Mouse (Mus musculus) CD8-positive naive resting alpha-beta T cell, adult 2 months (primary cell): Measurements from ENCODE around the gene Cd200r1.
"Not testable (repeated sequence)": the region's sequence is repeated elsewhere in the genome, so short reads cannot be mapped to it uniquely, and the experiment has no call there.

Source experiments
- DNase-seq, 2 experiments: peaks; one replicate each; pipeline ENCODE4 v3.0.0; 2022; ENCODE audit warnings: low read depth in 2 of 2, low spot score in 2 of 2

Cd200r1 gene

GRCm38 (mm10) chr16:44761811-44762210 lies 3.7 kb upstream of the Cd200r1 start:
- no peak for DNase-seq

DNA sequence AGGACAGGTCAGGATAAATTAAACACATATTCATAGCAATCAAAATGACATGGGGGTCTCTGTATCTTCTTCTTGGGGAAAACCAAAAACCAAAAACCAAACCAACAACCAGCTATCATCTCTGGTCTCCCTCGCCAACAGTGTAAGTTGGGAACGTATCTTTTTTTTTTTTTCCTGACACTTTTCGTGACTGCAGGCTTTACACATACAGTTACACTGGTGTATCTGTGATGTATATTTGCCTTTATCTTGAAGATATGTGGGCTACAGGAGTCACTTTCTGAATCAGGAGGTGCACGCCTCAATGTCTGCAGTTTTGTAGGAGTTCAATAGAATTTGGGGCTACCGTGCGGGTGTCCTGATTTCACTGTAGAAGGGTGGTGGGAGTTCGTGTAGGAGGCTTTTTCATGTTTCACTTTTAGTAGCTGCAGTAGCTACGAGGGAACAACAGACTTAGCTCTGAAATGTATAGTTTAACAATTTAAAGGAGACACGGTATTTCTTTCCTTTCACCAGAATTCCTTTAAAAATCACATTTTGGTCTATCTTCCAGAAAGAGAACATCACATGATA lies 870 bp downstream of the Cd200r1 start:
- DNase-seq: no peak

DNA sequence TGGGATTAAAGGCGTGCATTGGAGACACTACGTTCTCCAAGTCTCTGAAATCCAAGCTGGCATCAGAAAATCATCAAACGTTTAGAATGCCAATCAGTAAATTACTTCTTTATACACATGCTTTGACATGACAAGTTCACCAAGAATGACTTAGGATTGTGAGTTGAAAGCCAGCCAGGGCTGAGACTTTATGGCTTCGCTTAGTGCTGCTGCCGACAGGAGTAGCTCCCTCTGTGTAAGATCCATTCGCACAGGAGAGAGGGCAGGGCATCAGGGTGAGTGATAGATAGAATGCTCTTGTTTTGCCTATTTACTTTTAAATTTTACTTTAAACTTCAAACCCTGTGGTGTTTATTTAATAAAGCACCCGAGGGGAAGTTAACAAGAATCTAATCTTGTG lies 2.0 kb downstream of the Cd200r1 start:
- no peak for DNase-seq

- peak in 1 of 2 experiments; percentile 11 for DNase-seq
Observed at GRCm38 (mm10) chr16:44767967-44768366, 2.4 kb downstream of the Cd200r1 start.

DNA sequence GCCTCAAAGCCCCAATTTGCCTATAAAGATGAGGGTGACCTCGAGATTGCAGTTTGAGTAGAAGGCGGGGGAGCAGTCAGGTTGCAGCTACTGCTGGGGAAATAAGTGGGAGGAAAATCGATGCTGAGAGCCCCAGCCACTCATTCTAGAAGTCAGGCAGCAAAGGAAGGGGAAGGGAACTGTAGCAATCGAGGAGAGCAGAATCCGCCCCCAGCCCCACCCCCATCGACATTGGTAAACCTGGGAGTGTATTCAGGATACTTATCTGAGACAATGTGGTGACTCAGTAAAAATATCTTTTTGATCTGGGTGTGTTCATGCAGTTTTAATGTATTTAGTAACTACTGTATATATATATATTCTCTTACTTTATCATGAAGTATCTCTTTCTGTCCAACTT lies 7.0 kb downstream of the Cd200r1 start:
- no peak for DNase-seq

DNA sequence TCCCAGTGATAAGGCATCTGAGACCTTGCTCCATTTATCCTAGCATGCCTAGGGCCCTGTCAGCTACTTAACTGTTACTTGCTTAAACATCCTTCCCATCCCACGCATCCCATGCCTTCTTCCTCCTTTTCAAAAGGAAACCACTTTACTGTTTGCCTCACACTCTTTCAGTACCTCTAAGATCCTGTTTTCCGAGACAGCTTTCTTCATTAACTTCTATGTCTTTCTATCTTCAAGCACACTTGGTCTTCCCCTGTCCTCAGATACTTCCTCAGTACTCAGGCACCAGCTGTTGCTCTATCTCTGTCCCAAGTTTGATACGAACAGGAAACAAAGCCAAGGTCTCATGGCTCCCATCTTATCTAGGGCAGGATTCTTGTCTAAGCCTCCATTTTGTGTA lies 8.1 kb downstream of the Cd200r1 start:
- no peak for DNase-seq

DNA sequence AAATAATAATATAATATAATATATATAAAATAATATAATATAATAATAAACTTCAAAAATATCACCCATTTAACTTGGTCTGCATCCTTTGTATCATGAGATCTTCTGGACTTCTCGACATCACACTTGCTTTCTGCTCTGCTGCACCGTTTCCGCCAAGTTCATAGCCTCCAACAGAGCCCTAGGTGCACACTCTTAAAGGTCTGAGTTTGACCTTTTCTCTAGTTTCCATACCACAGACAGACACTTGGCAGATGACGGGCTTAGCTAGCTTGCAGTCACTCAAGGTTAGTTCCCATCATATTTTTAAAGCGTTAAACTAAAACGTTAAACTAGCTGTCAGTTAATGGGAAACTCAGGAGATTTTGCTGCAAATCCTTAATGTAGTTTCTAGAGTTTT lies 8.7 kb downstream of the Cd200r1 start:
- DNase-seq: no peak

DNA sequence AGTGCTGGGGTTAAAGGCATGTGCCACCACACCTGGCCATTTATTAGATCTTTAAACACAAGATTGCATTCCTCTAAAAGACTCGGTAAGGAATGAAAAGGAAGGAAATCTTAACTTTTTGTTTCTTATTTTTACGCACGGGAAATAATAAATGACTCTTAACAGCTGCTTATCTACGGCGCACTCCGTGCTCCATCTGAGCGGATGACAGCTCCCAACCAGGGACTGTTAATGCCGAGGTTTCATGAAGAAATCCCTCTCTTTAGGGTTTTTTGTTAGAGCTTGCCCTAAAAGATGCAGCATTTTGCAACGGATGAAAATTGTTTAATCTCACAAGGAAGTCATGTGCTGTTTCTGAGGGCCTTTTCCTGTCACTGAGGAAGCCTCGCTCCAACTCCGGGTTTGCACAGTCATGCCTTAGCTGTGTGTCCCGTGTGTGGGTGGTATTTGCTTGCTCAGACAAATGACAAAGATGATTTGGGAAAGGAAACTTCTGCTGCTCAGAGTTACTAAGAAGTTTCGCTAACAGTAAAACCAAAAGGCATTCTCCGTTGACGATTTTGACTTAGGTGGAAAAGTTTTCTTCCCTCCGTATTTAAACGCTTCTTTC lies 13.1 kb downstream of the Cd200r1 start:
- peak in 1 of 2 experiments; percentile 9 for DNase-seq

- DNase-seq: no peak
Observed at GRCm38 (mm10) chr16:44779494-44779893, 14.0 kb downstream of the Cd200r1 start.

DNA sequence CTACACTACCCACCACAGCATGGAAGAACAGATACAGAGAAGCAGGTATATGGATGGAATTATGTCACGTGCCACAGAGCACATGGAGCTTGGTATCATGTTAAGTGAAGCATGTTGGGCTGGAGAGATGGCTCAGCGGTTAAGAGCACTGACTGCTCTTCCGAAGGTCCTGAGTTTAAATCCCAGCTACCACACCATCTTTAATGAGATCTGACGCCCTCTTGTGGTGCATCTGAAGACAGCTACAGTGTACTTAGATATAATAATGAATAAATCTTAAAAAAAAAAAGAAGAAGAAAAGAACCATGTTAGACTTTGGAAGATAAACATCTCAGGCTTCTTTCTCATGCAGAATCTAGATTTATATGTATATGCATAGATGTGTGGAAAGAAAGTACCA lies 15.2 kb downstream of the Cd200r1 start:
- DNase-seq: no peak

DNA sequence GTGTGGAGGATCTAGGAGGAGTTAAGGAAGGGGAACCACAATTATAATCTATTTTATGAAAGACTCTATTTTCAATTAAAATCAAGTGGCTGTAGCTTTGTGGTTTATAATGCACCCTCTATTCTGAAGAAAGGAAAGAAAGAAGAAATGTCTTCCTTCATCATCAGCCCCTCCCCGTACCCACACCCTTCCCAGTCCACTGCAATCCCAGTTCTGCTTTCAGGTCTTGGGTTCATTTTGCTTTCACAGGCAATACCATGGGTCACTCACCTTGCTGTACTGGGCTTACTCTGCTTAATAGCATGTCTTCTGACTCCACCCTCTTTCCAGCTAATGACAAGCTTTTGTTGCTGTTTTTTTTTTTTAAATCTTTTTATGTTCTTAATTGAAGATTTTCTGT lies 21.4 kb downstream of the Cd200r1 start:
- no peak for DNase-seq

GRCm38 (mm10) chr16:44794416-44794815 lies 28.9 kb downstream of the Cd200r1 start:
- no peak for DNase-seq

DNA sequence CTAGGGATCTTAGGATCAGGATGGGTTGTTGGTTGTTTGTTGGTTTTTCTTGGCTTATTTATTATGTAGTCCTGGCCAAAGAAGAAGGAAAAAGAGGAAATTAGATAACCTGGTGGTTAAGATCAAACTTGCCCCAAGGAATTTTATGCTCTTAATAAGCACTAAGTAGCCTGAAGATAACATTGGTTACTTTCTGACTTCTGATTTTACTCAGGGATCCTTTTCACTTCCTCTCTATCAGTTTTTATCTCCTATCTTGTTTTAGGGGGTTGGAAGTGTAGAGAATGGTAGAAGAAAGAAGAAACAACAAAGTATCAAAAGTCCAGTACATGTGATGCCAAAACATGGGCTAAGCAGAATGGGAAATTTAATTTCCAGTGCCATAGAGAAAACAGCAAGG lies 40.4 kb downstream of the Cd200r1 start:
- no peak for DNase-seq

DNA sequence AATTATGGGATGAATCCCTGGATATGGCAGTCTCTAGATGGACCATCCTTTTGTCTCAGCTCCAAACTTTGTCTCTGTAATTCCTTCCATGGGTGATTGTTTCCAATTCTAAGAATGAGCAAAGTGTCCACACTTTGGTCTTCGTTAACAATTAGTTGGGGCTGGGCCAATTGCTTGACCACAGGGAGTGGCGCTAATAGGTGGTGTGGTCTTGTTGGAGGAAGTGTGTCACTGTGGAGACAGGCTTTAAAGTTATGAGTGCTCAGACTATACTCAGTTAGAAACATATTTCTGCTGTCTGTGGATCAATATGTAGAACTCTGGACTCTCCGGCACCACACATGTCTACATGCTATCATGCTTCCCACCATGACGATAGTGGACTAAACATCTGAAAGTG lies 44.7 kb downstream of the Cd200r1 start:
- not testable (repeated sequence) for DNase-seq

DNA sequence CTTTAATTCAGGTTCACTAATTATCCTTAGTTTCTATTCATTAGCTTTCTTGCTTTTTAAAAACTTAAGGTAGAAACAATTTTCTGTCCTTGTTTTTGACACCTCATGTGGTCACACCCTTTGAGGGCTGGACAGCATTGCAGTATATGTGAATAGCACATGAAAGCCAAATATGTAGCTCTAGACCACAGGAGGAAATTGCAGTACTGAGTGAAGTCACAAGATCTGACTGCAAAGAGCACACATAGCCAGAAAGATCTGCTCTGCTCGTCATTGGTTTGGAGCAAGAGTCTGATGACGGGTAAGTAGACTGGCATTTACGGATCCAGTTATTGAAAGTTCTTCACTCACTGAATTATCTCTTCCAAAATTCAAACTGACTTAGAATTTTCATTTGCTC lies 46.0 kb downstream of the Cd200r1 start, which contains the start of gene Cd200r4:
Gene Cd200r4 (plus strand): TSS at position 190 of the 400 bp plus-strand sequence.
- no peak for DNase-seq

GRCm38 (mm10) chr16:44812468-44813065 lies 47.0 kb downstream of the Cd200r1 start:
- DNase-seq: no peak

DNA sequence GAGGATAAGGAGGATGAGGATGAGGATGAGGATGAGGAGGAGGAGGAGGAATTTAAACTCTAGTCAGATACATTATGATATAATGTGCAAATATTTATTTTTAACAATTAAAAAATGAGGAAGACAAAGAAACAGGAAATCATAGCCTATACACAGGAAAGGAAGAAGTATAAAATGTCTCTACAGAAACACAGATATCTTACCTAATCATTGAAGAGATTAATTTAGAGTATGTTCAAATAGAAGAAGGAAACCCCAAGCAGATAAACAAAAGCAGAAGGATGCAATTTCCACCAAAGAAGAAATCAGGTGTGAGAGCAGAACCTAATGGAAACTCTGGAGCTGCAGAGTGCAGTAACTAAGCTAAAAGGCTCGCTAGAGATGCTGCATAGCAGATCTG lies 52.5 kb downstream of the Cd200r1 start:
- DNase-seq: no peak

DNA sequence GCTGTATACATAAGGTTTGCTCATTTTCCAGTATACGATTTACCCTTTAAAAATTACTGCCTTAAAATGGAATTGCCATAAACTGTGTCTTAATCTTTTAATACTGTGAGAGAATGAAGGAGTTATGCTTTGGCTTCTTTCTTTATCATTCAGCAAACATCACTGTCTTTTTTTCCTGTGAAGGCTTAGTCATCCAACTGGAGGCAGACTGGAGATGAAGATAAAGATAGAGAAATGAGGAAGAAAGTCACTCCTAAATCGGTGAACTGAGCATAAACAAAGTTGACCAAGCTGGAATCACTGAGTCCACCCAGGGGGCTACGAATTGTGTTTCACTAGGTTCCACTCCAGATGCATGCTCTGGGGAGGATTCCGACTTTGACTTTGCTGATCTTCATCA lies 55.0 kb downstream of the Cd200r1 start:
- no peak for DNase-seq

- DNase-seq: no peak
Observed at GRCm38 (mm10) chr16:44832286-44832685, 66.8 kb downstream of the Cd200r1 start.

DNA sequence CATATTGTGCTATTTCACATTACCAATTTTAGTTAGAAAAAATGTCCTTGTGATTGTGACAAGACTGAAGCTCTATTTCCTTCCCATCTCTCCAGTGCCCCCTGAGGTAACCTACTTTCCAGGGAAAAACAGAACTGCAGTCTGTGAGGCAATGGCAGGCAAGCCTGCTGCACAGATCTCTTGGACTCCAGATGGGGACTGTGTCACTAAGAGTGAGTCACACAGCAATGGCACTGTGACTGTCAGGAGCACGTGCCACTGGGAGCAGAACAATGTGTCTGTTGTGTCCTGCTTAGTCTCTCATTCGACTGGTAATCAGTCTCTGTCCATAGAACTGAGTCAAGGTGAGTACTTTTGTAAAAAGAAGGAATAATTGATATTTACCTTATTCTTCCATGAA lies 67.7 kb downstream of the Cd200r1 start:
- DNase-seq: not testable (repeated sequence)
